Mouse (Mus musculus) neural tube, embryonic 12.5 days (tissue): ENCODE data around the gene Rapgef2. TPM values are rescaled to one million over a fixed set of nuclear protein-coding genes. Genes with fewer than 3 reads are reported as not detected.
"Not testable (repeated sequence)": the region's sequence is repeated elsewhere in the genome, so short reads cannot be mapped to it uniquely, and the experiment has no call there.

Experiments used
- ATAC-seq: fragments of 200-750 bp; cut with Nextera tagmentation; 2 replicates; pipeline ENCODE4 v1.8.0; 2017; ENCODE audit warnings: low read depth, mild to moderate bottlenecking, moderate TSS enrichment, moderate library complexity; ENCODE audit not compliant: low FRiP score
- H3K27ac ChIP-seq: fragments of 300-500 bp; sonication (generic); 2 replicates; pipeline ENCODE4 v1.5.1; 2016
- H3K27me3 ChIP-seq: fragments of 300-500 bp; sonication (generic); replicated peaks from 2 replicates; pipeline ENCODE4 v1.6.1; 2016; ENCODE audit warnings: mild to moderate bottlenecking
- H3K36me3 ChIP-seq: fragments of 300-500 bp; sonication (generic); 2 replicates; pipeline ENCODE4 v1.6.1; 2016; ENCODE audit warnings: mild to moderate bottlenecking
- H3K4me1 ChIP-seq: fragments of 300-500 bp; sonication (generic); 2 replicates; pipeline ENCODE4 v1.6.1; 2016
- H3K4me2 ChIP-seq: fragments of 300-500 bp; sonication (generic); replicated peaks from 2 replicates; pipeline ENCODE4 v1.6.1; 2016; ENCODE audit warnings: mild to moderate bottlenecking
- H3K4me3 ChIP-seq: fragments of 300-500 bp; sonication (generic); 2 replicates; pipeline ENCODE4 v1.5.1; 2016
- H3K9ac ChIP-seq: fragments of 300-500 bp; sonication (generic); 2 replicates; pipeline ENCODE4 v1.6.1; 2016; ENCODE audit warnings: mild to moderate bottlenecking
- H3K9me3 ChIP-seq: fragments of 300-500 bp; sonication (generic); 2 replicates; pipeline ENCODE4 v1.6.1; 2016; ENCODE audit warnings: mild to moderate bottlenecking
- WGBS: fragments of 180-500 bp; shearing (Covaris S2); methylation state at CpG from one replicate; pipeline ENCODE4 v1.1.7; 2016; 5-methylcytosine and 5-hydroxymethylcytosine counted together
- polyA plus RNA-seq: library from polyadenylated mRNA; unstranded; fragments of >200 nt; fragmentation: Nextera tagmentation; extraction: Ambion mirVana; gene quantifications from 2 replicates; pipeline ENCODE4 v1.2.1, GENCODE M21; 2016

The Rapgef2 gene
- polyA plus RNA-seq, 1 experiment from 2014 or later, result 8.9 TPM

DNA sequence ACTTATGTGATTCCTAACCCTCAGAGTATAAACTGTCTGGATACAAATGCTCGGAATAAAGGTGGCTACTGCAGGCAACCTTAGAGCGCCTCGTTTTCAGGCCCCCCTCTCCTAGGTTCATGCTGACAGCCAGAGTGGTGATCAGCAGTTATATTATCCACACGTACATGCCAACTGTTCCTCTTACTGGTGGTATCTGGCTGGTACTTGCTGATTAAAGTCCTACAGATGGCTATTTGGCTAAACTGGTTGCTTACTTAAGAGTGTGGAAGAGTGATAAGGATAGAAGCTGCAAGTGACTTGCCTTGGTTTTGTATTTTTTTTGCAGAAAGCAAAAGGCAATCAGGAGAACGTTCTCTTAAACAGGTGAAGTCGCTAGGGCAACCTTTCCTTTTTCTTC lies 224.9 kb downstream of the Rapgef2 start:
- 89% methylated on average over 6 of the region's 6 CpGs for WGBS
- no peak overlapping the region for H3K4me2 ChIP-seq
- no peaks in the 10 kb centered on the region for H3K9me3 ChIP-seq
- no peaks in the 10 kb centered on the region for H3K27me3 ChIP-seq
- peaks cover 22% of the 10 kb centered on the region for H3K36me3 ChIP-seq
- H3K4me3 ChIP-seq, result no peak overlapping the region
- H3K4me1 ChIP-seq, result no peaks in the 10 kb centered on the region
- no peak overlapping the region for H3K9ac ChIP-seq
- no peak overlapping the region for H3K27ac ChIP-seq
- no peak for ATAC-seq

DNA sequence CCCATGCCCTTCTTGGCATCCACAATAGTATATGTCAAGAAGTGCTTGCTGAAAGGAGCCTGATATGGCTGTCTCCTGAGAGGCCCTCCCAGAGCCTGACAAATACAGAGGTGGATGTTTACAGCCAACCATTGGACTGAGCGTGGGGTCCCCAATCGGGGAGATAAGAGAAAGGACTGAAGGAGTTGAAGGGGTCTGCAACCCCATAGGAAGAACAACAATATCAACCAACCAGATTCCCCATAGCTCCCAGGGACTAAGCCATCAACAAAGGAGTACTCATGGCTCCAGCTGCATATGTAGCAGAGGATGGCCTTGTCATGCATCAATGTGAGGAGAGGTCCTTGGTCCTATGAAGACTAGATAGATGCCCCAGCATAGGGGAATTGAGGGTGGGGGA lies 227.8 kb downstream of the Rapgef2 start:
- H3K4me1 ChIP-seq, H3K27ac ChIP-seq, H3K36me3 ChIP-seq, H3K9me3 ChIP-seq, H3K4me3 ChIP-seq, H3K4me2 ChIP-seq, ATAC-seq, H3K27me3 ChIP-seq, H3K9ac ChIP-seq: not testable (repeated sequence)
- WGBS, result 91% methylated on average over 2 of the region's 2 CpGs

DNA sequence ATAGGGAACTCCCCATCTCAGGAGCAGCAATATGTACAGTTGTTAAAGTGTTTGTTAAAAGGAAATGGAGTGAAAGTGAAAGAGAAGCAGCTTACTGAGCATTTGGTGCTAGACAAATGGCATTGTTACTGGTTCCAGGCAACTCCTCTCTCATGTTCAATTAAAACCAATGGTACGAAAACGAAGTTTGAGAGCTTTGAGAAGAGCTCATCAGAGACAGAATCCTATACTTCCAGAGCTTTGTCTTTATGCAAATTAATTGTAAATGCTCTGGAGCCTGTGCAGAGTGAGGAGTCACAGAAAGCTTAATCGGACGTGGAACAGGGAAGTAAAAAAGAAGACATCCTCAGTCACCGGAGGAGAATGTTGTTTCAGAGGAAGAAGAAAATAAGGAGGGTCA lies 241.1 kb downstream of the Rapgef2 start:
- H3K4me2 ChIP-seq, result no peak overlapping the region
- 79% methylated on average over 5 of the region's 5 CpGs for WGBS
- no peak for ATAC-seq

DNA sequence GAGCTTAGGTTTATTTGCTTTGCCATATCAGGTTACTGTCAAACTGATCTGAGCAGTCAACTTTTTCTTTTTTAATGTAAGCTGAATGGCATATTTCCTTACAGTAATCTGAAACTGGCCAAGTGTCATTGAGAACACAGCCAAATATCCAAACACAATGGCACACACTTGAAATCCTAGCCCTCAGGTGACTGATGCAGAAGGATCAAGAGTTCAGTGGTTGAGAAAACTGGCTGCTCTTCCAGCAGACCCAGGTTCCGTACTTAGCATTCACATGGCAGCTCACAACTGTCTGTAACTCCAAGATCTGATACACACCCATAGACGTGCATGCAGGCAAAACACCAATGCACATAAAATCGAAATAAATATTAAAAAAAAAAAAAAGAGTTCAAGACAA lies 243.3 kb downstream of the Rapgef2 start:
- no peak for ATAC-seq
- H3K4me3 ChIP-seq, result no peak overlapping the region
- WGBS, result 84% methylated on average over 3 of the region's 3 CpGs

More for the DNA sequence above, 241.1 kb downstream of the Rapgef2 start:
- H3K36me3 ChIP-seq, result no peaks in the 10 kb centered on the region
- H3K27ac ChIP-seq, result no peak overlapping the region
- H3K27me3 ChIP-seq, result no peaks in the 10 kb centered on the region
- H3K9ac ChIP-seq, result no peak overlapping the region
- no peaks in the 10 kb centered on the region for H3K9me3 ChIP-seq
- no peak overlapping the region for H3K4me3 ChIP-seq
- H3K4me1 ChIP-seq, result no peaks in the 10 kb centered on the region

DNA sequence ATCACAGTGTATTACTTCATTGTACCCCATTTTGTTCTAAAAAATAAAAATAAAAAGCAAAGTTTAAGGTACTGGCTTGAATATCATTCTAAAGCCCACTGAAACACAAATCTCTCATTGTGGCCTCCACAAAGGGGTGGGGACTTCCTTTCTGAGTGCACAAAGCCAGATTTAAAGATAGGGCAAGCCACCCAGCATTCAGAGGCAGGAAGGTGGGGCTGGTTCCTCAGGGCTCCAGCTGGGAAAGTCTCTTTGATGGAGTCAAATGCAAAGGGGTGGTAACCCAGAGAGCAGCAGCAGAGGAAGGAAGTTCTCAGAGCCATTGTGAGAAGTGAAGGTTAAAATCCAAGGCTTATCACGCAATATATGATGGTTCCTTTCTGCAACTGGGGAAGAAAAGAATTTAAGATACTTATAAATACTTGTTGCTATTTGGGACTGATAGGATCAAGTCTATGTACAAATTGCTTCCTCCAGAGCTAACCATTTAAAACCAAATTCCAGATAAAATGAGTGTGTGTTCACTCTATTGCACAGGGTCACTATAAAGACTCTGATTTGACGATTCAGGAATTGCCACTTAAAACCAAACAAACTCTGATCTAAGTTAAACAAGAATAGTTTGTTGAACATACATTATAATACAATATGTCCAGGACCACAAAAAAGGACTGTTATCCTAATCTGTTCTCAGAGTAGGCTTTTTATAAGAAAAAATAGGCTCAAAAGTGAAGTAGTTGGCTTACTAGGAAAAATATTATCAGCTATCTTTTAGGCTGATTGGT lies 246.5 kb downstream of the Rapgef2 start:
- 63% methylated on average over 2 of the region's 2 CpGs for WGBS
- no peaks in the 10 kb centered on the region for H3K27me3 ChIP-seq
- H3K4me2 ChIP-seq, result no peak overlapping the region
- no peak overlapping the region for H3K27ac ChIP-seq
- ATAC-seq, result no peak
- no peaks in the 10 kb centered on the region for H3K36me3 ChIP-seq
- H3K9me3 ChIP-seq, result no peaks in the 10 kb centered on the region
- no peak overlapping the region for H3K4me3 ChIP-seq
- H3K4me1 ChIP-seq, result no peaks in the 10 kb centered on the region
- no peak overlapping the region for H3K9ac ChIP-seq

More for the DNA sequence above, 243.3 kb downstream of the Rapgef2 start:
- Histone ChIP-seq H3K9me3 (no peaks in the 10 kb centered on the region), H3K4me2 (no peak overlapping the region), H3K4me1 (no peaks in the 10 kb centered on the region), H3K9ac (no peak overlapping the region), H3K27me3 (no peaks in the 10 kb centered on the region), H3K36me3 (no peaks in the 10 kb centered on the region), H3K27ac (no peak overlapping the region)

DNA sequence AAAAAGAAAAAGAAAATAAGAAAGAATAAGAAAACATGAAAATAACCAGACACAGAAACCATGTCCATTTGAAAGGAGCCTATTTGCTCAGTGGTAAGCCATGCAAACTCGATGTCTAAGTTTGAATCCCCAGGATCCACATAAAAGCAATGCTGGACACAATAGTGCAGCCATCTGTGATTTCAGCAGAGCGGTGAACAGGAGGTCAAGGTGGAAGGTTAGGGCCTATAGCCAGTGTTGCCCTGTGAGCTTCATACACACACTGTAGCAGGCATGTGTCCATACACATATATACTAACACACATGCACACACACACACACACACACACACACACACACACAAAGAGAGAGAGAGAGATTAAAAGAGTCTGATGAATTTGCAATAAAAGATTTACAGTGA lies 247.3 kb downstream of the Rapgef2 start:
- no peaks in the 10 kb centered on the region for H3K9me3 ChIP-seq
- H3K4me1 ChIP-seq, result no peaks in the 10 kb centered on the region
- H3K4me3 ChIP-seq, result no peak overlapping the region
- no peak overlapping the region for H3K4me2 ChIP-seq
- WGBS, result 67% methylated on average over 2 of the region's 2 CpGs
- no peak overlapping the region for H3K9ac ChIP-seq
- ATAC-seq, result no peak
- no peaks in the 10 kb centered on the region for H3K27me3 ChIP-seq
- no peaks in the 10 kb centered on the region for H3K36me3 ChIP-seq
- H3K27ac ChIP-seq, result no peak overlapping the region

DNA sequence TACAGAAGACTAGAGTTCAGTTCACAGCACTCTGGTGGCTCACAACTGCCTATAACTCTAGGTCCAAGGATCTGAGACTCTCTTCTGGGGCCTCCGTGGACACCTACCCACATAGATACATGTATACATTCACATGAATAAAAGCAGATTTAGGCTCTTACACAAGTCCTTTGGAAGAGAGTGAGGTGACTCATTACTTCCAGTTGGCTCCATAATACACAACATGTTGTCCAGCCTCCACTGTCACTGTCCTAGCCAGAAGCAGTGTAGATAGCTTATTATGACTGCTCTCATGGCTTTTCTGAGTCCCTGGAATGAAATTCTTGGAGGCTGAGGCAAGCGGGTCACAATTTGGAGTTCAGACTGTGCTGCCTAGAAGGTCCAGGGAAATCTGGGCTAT lies 251.9 kb downstream of the Rapgef2 start:
- Histone ChIP-seq H3K4me1 (no peaks in the 10 kb centered on the region), H3K9ac (no peak overlapping the region), H3K4me3 (no peak overlapping the region), H3K27ac (no peak overlapping the region), H3K9me3 (no peaks in the 10 kb centered on the region), H3K27me3 (no peaks in the 10 kb centered on the region), H3K4me2 (no peak overlapping the region), H3K36me3 (no peaks in the 10 kb centered on the region)
- WGBS, result 88% methylated on average over 2 of the region's 2 CpGs
- no peak for ATAC-seq

DNA sequence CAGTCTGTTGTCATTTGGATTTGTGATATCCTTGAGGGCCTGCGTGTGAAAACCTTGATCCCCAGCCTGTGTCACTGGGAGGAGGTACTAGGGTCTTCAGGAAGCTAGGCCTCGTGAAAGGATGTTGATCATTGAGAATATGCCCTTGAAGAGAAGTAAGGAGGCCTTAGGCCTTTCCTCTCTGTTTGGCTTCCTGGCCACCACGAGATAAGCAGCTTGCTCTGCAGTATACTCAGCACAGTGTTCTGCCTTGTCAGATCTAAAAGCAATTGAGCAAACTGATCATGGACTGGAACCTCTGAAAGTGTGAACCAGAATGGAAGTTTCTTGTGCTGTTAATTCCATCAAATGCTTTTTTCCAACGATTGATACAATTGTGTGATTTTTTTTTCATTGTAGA lies 255.5 kb downstream of the Rapgef2 start:
- no peak overlapping the region for H3K4me3 ChIP-seq
- H3K4me2 ChIP-seq, result no peak overlapping the region
- H3K27me3 ChIP-seq, result no peaks in the 10 kb centered on the region
- H3K4me1 ChIP-seq, result no peaks in the 10 kb centered on the region
- no peaks in the 10 kb centered on the region for H3K9me3 ChIP-seq
- H3K9ac ChIP-seq, result no peak overlapping the region
- 83% methylated on average over 4 of the region's 4 CpGs for WGBS
- H3K36me3 ChIP-seq, result no peaks in the 10 kb centered on the region
- no peak overlapping the region for H3K27ac ChIP-seq
- no peak for ATAC-seq

DNA sequence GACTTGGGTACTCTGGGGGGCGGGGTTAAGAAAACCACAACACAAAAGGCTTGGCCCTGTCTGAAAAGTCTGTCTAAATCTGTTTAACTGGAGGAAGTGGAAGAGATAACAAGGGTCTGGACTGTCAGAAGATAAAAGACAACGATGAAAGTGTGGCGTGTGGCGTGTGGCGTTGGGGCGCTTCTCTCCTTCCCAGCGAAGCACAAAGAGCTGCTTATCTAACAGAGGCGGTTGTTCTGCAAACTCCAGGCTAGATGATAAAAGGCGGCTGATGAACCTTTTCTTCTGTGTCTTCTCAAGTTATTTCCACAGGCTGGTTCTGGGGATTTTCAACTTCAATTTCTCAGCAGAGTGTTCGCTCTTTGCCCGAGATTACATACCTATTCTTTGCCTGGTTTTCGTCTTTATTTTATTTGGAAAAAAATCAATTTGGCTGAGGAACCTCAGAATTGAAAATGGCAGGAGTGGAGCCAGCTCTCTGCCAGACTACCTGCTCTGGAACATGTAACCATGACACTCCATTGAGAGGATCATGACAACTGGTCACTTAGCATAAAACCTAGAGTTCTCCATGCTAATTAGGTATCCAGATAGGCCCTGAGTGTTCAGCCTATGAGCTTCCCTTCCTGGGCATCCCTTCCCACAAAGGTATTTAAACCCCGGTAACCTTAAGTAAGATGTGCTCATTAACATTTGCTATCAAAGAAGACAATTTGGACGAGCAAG lies 258.0 kb downstream of the Rapgef2 start:
- Histone ChIP-seq H3K4me3 (no peak overlapping the region), H3K27me3 (no peaks in the 10 kb centered on the region), H3K27ac (no peak overlapping the region), H3K4me1 (no peaks in the 10 kb centered on the region), H3K4me2 (no peak overlapping the region), H3K9me3 (no peaks in the 10 kb centered on the region), H3K9ac (no peak overlapping the region), H3K36me3 (no peaks in the 10 kb centered on the region)
- WGBS, result 92% methylated on average over 14 of the region's 14 CpGs
- ATAC-seq, result no peak

DNA sequence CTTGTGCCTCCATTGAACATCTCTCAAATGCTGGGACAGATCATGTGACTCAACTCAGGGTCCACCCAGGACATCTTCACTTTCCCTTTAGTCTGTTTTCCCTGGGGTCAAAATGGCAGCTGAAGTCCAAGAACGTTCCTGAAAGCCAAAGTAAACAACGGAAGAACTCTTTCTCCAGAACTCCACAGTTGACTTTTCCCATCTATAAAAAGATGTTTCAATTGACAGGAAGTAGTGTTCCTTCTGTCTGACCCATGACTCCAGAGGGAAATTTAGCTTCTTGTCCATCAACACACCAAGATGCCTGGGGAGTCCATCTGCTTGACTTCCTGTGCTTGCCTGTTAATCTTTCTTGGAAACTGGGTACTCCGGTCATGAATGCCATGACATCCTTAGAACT lies 260.3 kb downstream of the Rapgef2 start:
- Histone ChIP-seq H3K9ac (no peak overlapping the region), H3K27me3 (no peaks in the 10 kb centered on the region), H3K27ac (no peak overlapping the region), H3K4me1 (no peaks in the 10 kb centered on the region), H3K4me3 (no peak overlapping the region), H3K36me3 (no peaks in the 10 kb centered on the region), H3K9me3 (no peaks in the 10 kb centered on the region), H3K4me2 (no peak overlapping the region)
- whole genome bisulfite sequencing, result 83% methylated on average over 3 of the region's 3 CpGs
- ATAC-seq, result no peak

DNA sequence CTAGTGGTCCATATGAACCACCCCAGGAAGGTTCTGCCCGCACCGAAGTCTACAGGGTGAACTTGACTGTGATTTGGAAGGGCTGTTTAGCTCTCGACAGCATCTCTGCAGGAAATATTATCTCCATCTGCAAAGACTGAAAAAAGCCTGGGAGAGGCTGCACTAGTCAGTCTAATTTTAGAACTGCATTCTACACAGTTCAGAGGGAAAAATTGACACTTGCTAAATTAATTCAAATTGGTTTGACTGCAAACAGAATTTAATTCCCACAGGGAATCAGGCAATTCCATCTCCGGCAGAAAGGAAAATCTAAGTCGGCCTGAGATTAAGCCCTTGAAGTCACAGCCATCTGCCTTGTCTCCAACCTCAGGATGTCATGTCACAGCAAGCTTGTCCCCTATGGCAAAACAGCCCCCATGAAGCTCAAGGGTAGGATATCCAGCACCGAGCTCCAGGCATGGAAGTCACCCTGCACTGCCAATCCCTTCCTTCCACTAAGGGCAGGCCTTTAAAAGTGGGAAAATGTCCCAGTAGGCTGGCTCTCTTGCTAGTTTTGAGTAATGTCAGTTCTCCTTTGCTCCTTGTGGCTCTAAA lies 262.5 kb downstream of the Rapgef2 start:
- Histone ChIP-seq H3K27me3 (no peaks in the 10 kb centered on the region), H3K4me3 (no peak overlapping the region), H3K4me2 (no peak overlapping the region), H3K36me3 (no peaks in the 10 kb centered on the region), H3K9me3 (no peaks in the 10 kb centered on the region), H3K27ac (no peak overlapping the region), H3K4me1 (no peaks in the 10 kb centered on the region), H3K9ac (no peak overlapping the region)
- WGBS, result 90% methylated on average over 6 of the region's 6 CpGs
- no peak for ATAC-seq

DNA sequence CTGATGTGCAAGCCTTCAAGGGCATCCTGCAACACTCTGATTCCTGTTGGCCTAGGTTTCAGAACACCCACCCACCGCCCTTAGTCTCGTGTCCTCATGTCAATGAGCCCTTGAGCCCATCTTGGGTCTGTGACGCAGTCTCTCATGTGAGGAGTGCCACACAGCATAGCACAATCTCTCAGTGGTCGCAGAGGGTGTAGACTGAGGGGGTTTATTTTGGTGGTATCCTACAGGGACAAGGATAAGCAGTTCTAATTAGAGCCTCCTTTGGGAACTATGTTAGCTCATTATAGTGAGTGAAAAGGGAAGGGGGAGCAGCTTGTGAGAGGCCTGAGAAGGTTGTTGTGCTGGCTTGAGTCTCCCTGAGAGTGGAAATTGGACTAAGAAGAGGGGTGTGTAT lies 263.6 kb downstream of the Rapgef2 start:
- Histone ChIP-seq H3K9ac (no peak overlapping the region), H3K9me3 (no peaks in the 10 kb centered on the region), H3K27me3 (no peaks in the 10 kb centered on the region), H3K4me3 (no peak overlapping the region), H3K36me3 (no peaks in the 10 kb centered on the region), H3K4me2 (no peak overlapping the region), H3K4me1 (no peaks in the 10 kb centered on the region), H3K27ac (no peak overlapping the region)
- ATAC-seq, result no peak
- 93% methylated on average over 4 of the region's 4 CpGs for WGBS
